Mouse (Mus musculus): ENCODE data around the gene Cox19. TPM values are rescaled to one million over a fixed set of nuclear protein-coding genes. Genes with fewer than 3 reads are reported as not detected.

Gene Cox19
- polyA plus RNA-seq, 1 experiment: 90.2 TPM

DNA sequence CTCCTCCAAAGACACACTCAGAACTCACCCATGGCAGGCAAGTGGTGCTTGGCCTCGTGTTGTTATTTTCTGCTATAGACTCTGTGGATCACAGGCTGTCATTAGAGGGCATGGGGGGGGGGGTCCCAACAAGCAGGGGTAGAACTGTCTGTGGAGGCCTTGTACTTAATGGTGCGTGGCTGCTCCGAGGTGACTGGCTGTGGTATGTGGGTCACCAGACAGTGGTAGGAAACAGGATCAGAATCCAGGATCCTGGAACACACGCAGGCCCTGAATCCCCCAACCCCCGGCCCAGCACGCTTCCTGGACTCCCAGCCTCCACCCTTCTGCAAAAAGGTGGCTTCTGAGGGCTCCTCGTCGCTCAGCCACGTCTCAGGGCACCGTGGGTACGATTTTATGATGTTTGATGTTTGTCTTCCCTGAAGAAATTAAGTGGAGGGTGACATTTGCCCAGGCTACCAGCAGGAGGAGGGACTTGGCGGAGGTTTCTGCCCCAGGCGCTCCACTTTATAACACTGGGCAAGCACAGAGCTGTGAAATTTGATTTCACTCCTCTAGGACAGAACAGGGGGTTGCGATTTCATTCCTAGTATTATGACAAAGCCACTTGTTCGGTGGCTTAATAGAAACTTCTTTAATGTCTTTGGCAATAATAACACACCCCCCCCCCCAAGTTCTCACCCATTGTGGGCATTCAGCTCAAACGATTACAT lies 17.8 kb downstream of the Cox19 start:
- TF ChIP-seq POLR2A (IDR thresholded peaks at IDR 0.05; ENCODE audit: extremely low read depth, insufficient read depth, low read length): no peak
- no peak for TF ChIP-seq CTCF (IDR thresholded peaks at IDR 0.05; ENCODE audit: extremely low read depth, insufficient read depth, low read length)

DNA sequence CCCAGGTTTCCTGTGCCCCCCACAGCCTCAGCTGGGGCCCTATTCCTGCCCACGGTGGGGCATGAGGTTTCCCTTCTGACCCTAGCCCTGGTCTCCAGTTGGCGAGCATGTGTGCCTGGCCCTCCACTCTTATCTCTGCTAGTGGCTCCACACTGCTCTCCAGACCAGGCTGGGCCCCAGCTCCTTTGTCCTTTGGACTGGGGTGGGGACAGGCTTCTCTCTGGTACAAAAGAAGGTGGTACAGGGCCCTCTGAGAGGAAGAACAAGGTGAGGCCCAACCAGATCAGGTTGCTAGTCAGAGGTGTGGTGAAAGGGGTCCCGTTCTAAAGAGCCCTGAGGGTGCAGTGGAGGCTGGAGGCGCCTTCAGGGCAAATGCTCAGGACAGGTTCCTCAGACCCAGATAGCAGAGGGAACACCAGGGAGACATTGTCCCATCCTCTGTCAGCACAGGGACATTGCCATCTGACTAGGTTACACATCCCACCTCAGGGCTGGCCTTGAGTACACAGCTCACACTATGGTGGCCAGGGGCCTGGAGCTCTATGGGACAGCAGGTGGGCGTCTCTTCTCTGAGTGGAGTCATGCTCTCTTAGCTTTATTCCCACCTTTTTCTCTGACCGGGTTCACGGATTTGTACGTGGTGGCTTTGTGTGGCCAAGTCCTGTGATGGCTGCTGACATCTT lies 18.5 kb downstream of the Cox19 start:
- Histone ChIP-seq H3K4me3 (ENCODE audit: insufficient read depth, low read length) (no peak overlapping the region), H3K27ac (ENCODE audit: insufficient read depth, low read length) (no peak overlapping the region), H3K4me1 (ENCODE audit: control insufficient read depth, insufficient read depth, low read length) (peaks cover 3% of the 10 kb centered on the region)
- TF ChIP-seq CTCF (IDR thresholded peaks at IDR 0.05; ENCODE audit: extremely low read depth, insufficient read depth, low read length): no peak

More for the DNA sequence above, 17.8 kb downstream of the Cox19 start:
- Histone ChIP-seq H3K27ac (ENCODE audit: insufficient read depth, low read length) (no peak overlapping the region), H3K4me1 (ENCODE audit: control insufficient read depth, insufficient read depth, low read length) (peaks cover 3% of the 10 kb centered on the region), H3K4me3 (ENCODE audit: insufficient read depth, low read length) (no peak overlapping the region)

DNA sequence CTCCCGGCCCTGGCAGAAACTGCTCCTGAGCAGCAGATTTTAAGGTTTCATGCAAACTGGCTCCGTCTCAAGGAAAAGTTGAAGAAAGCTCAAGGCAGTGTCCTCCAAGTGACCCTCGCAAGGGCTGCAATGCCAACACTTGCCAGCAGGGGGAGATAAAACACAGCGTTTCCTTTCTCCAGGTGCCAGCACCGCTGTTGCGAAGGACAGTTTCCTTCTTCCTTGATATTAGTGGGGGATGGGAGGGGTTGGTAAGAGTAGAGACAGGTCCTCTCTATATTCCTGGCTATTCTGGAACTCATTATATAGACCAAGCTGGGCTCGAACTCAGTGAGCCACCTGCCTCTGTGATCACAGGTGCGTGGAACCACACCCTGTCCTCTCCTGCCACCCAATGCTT lies 19.5 kb downstream of the Cox19 start:
- TF ChIP-seq POLR2A (IDR thresholded peaks at IDR 0.05; ENCODE audit: extremely low read depth, insufficient read depth, low read length): no peak
- peak; percentile 95 for TF ChIP-seq CTCF (IDR thresholded peaks at IDR 0.05; ENCODE audit: extremely low read depth, insufficient read depth, low read length)
- H3K4me1 ChIP-seq (ENCODE audit: control insufficient read depth, insufficient read depth, low read length): peaks cover 3% of the 10 kb centered on the region
- H3K4me3 ChIP-seq (ENCODE audit: insufficient read depth, low read length): no peak overlapping the region
- H3K27ac ChIP-seq (ENCODE audit: insufficient read depth, low read length): no peak overlapping the region

DNA sequence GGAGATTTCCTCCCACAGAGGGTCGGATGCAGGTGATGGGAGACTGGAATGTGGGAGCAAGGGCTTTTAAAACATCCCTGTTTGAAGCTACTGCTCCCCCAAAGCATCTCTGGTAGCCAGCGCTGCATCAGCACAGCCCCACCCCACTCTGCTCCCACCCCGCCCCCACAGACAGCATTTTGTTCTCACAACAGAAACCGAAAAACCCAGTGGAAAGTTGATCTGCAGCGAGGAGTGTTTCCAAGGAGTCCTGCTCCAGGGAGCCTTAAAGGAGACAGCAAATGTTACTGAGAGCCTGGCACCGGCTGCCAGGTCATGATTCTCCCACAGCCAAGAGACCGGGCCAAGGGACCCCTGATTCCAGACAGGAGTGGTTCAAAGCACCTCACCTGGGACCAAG lies 20.5 kb downstream of the Cox19 start:
- TF ChIP-seq CTCF (IDR thresholded peaks at IDR 0.05; ENCODE audit: extremely low read depth, insufficient read depth, low read length) (no peak), POLR2A (IDR thresholded peaks at IDR 0.05; ENCODE audit: extremely low read depth, insufficient read depth, low read length) (no peak)
- Histone ChIP-seq H3K4me3 (ENCODE audit: insufficient read depth, low read length) (no peak overlapping the region), H3K4me1 (ENCODE audit: control insufficient read depth, insufficient read depth, low read length) (peaks cover 3% of the 10 kb centered on the region), H3K27ac (ENCODE audit: insufficient read depth, low read length) (no peak overlapping the region)

DNA sequence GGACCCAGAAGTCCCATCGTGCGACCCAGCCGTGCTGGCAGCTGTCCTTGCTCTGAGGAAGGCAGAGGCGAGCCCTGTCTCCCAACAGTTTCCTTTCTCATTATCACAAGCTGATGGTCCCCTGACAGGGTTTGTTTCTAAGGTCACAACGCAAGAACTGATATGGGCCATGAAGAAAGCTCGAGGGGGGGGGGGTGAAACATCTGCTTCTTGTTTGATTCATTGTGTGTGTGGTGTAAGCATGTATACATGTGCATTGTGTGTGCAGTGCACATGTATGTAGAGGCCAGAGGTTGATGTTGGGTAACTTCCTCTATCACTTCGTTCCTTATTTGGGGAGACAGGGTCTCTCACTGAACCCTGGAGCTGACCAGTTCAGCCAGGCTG lies 23.6 kb downstream of the Cox19 start:
- H3K4me3 ChIP-seq (ENCODE audit: insufficient read depth, low read length): no peak overlapping the region
- no peak overlapping the region for H3K27ac ChIP-seq (ENCODE audit: insufficient read depth, low read length)
- TF ChIP-seq CTCF (IDR thresholded peaks at IDR 0.05; ENCODE audit: extremely low read depth, insufficient read depth, low read length): no peak
- no peak for TF ChIP-seq POLR2A (IDR thresholded peaks at IDR 0.05; ENCODE audit: extremely low read depth, insufficient read depth, low read length)
- peaks cover 8% of the 10 kb centered on the region for H3K4me1 ChIP-seq (ENCODE audit: control insufficient read depth, insufficient read depth, low read length)

DNA sequence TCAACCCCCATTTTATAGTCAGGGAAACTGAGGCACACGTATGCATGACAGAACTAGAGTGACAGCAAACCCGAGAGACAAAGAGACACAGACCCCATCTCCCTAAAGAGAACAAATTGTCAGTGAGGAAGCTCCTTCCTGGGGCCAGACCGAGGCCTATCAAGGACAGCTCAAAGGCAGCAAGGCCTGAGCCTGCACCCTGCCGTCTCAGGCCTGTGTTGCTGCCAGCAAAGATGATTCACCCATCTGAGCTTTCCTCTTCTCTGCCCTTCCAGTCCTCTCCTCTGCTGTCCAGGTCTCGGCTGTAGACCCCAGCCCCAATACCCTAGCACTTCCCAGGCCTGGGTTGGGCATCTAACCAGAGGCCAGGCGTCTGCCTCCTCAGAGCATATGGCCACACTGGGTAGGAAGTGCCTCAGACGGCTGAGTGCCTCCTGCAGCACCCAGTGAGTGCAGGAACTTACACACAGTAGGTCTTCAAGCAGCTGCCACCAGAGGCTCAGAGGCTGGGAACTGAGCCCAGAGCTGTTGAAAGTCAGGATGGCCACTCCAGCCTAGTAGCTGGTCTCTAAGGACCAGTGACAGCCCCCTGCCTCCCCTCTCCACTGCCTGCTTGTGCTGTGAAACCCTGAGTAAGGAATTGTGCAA lies 24.1 kb downstream of the Cox19 start:
- Histone ChIP-seq H3K27ac (ENCODE audit: insufficient read depth, low read length) (no peak overlapping the region), H3K4me3 (ENCODE audit: insufficient read depth, low read length) (no peak overlapping the region), H3K4me1 (ENCODE audit: control insufficient read depth, insufficient read depth, low read length) (peaks cover 10% of the 10 kb centered on the region)
- TF ChIP-seq CTCF (IDR thresholded peaks at IDR 0.05; ENCODE audit: extremely low read depth, insufficient read depth, low read length): no peak
- TF ChIP-seq POLR2A (IDR thresholded peaks at IDR 0.05; ENCODE audit: extremely low read depth, insufficient read depth, low read length): no peak

DNA sequence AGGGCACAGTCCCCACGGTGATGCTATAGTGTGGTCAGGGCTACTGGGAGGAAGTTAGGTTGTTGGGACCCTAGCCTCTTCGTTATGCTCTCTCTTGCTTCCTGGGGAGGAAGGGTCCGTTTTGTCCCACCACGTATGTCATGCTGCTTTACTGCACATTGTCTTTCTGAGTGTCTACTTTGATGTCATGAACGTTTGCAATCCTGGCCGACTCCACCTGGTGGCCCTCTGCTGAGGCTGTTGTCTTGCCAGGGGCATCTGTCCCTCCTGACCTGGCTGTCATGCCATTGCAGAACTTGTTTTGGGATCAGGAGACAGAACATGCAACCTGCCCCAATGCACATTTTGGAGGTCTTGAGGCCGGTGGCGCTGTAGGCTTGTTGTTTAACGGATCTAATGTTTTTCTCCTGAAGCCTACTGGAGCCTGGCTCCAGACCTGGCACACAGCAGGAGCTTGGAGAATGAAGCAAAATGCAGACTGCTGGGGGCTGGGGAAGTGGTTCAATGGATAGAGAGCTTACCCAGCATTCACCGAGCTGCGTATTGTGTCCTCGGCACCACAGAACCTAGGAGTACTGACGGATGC lies 25.0 kb downstream of the Cox19 start:
- H3K4me1 ChIP-seq (ENCODE audit: control insufficient read depth, insufficient read depth, low read length): peaks cover 9% of the 10 kb centered on the region
- peak overlapping the region; percentile 73; the same call in 1 of the 2 replicates for H3K4me3 ChIP-seq (ENCODE audit: insufficient read depth, low read length)
- H3K27ac ChIP-seq (ENCODE audit: insufficient read depth, low read length): no peak overlapping the region

DNA sequence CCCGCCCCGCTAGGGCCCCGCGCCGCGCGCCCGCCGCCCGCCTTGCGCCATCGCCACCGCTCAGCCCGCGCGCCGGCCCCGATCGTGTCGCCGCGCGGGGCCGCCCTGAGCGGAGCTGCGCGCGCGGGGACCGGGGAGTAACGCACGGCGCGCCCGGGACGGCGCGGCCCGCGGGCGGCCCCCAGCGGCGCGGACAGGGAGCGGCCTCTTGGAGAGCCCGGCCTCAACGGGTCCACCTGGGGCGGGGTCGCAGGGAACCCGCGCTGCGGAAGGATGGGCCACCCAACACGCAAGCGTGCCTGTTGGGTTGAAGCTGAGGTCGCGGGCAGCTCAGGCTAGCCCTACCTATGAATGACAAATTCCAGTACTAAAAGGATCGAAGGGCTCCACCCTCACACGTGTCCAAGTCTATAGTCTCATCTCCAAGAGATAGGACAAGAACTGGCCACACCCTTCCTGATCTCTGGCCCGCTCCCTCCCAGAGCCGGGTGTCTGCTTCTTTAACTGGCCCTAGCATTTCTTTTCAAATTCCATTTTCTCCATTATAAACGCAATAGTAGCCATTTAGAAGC lies 25.7 kb downstream of the Cox19 start, which contains the start of gene Adap1:
Gene Adap1 (minus strand): TSS at position 228 of the 572 bp plus-strand sequence.
- peak within 1 kb of the TSS; percentile 73 for H3K4me3 ChIP-seq (ENCODE audit: insufficient read depth, low read length)
- peaks cover 9% of the 10 kb centered on the region for H3K4me1 ChIP-seq (ENCODE audit: control insufficient read depth, insufficient read depth, low read length)
- peak within 1 kb of the TSS; percentile 69 for H3K27ac ChIP-seq (ENCODE audit: insufficient read depth, low read length)
- TF ChIP-seq POLR2A (IDR thresholded peaks at IDR 0.05; ENCODE audit: extremely low read depth, insufficient read depth, low read length) (no peak; the same call in 1 of the 2 replicates), CTCF (IDR thresholded peaks at IDR 0.05; ENCODE audit: extremely low read depth, insufficient read depth, low read length) (no peak)

More for the DNA sequence above, 25.0 kb downstream of the Cox19 start:
- TF ChIP-seq CTCF (IDR thresholded peaks at IDR 0.05; ENCODE audit: extremely low read depth, insufficient read depth, low read length) (no peak), POLR2A (IDR thresholded peaks at IDR 0.05; ENCODE audit: extremely low read depth, insufficient read depth, low read length) (no peak)
